Comparison of ENCODE assay signal across 8 mouse cellular contexts in the genomic region with DNA sequence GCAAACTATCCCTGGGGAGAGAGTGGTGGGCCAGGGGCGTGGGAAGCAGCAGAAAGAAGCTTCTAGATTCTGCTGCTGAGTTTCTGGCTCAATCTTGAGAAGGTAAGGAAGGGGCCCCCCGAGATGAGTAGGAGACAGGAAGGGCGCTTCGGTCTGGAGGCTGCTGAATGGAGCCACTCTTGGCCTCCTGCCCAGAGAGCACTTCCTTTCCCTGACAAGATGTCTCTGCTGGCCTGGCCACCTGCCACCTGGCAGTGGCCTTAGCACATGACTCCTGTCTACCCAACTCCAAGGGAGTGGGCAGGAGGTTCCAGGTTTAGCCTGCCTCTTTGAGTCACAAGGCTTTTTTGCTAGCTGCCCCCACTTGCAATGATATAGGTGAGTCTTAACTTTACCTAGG. TPM values are rescaled to one million over a fixed set of nuclear protein-coding genes. Genes with fewer than 3 reads are reported as not detected.
A peak's percentile ranks its signal among the peaks of the same experiment; 100 is the strongest.
DNase-seq lines count a peak whose midpoint lies in the region; ATAC-seq lines count a peak whose summit lies in the region.

No protein-coding gene starts in this region.

- no peaks in the 10 kb centered on the region for H3K36me3 ChIP-seq in heart, embryonic 12.5 days
- H3K36me3 ChIP-seq in liver, embryonic 13.5 days, result no peaks in the 10 kb centered on the region

- peak overlapping the region; percentile 33 for H3K4me2 ChIP-seq in heart, embryonic 12.5 days
- H3K4me2 ChIP-seq in liver, embryonic 13.5 days, result no peak overlapping the region

- H3K27ac ChIP-seq in heart, embryonic 12.5 days (ENCODE audit: poor library complexity, severe bottlenecking), result peak overlapping the region; percentile 92
- H3K27ac ChIP-seq in liver, embryonic 13.5 days, result no peak overlapping the region

- peak; percentile 24 for DNase-seq in urinary bladder, postnatal 10 days (ENCODE audit: low spot score)
- DNase-seq in urinary bladder, postnatal 25 days (ENCODE audit: low spot score), result no peak
- DNase-seq in cerebellum, postnatal 4 days (ENCODE audit: low spot score in 2 of 2), result peak; percentile 53 to 87
- DNase-seq in kidney, postnatal 14 days, result peak; percentile 96
- no peak for DNase-seq in liver, embryonic 13.5 days
- DNase-seq in ovary, postnatal 10 days (ENCODE audit: low spot score), result peak; percentile 35

- peaks cover 73% of the 10 kb centered on the region for H3K4me1 ChIP-seq in heart, embryonic 12.5 days (replicated peaks)
- peaks cover 23% of the 10 kb centered on the region for H3K4me1 ChIP-seq in liver, embryonic 13.5 days (replicated peaks)

- H3K9me3 ChIP-seq in heart, embryonic 12.5 days (replicated peaks), result no peaks in the 10 kb centered on the region
- H3K9me3 ChIP-seq in liver, embryonic 13.5 days (replicated peaks), result no peaks in the 10 kb centered on the region

- no peak overlapping the region for H3K4me3 ChIP-seq in heart, embryonic 12.5 days
- no peak overlapping the region for H3K4me3 ChIP-seq in liver, embryonic 13.5 days (replicated peaks)

- H3K27me3 ChIP-seq in heart, embryonic 12.5 days (replicated peaks), result no peaks in the 10 kb centered on the region
- no peaks in the 10 kb centered on the region for H3K27me3 ChIP-seq in liver, embryonic 13.5 days

- H3K9ac ChIP-seq in heart, embryonic 12.5 days, result no peak overlapping the region
- H3K9ac ChIP-seq in liver, embryonic 13.5 days, result no peak overlapping the region

- WGBS in heart, embryonic 12.5 days, result 17% methylated on average over 4 of the region's 4 CpGs
- 16% methylated on average over 4 of the region's 4 CpGs for WGBS in liver, embryonic 13.5 days (ENCODE audit: insufficient replicate concordance)

- ATAC-seq in heart, embryonic 12.5 days (ENCODE audit: insufficient number of reproducible peaks, low FRiP score), result peak; percentile 87
- ATAC-seq in liver, embryonic 13.5 days (ENCODE audit: low read depth), result peak; percentile 36; the same call in 1 of the 2 replicates
- no peak for ATAC-seq in monocyte, adult 5-6 weeks (replicated peaks; ENCODE audit: insufficient number of reproducible peaks, low FRiP score, low TSS enrichment, poor library complexity, severe bottlenecking)

RNA-seq across cellular contexts. Expression of a gene that starts 35.1 kb away (rescaled TPM):
- 8.0 and 8.3 TPM in 2 replicates for polyA plus RNA-seq in heart, embryonic 12.5 days (2016; fragmentation: Nextera tagmentation; extraction: Ambion mirVana)
- polyA plus RNA-seq in liver, embryonic 13.5 days (2015; fragmentation: Nextera tagmentation; extraction: Ambion mirVana), result 2.0 and 2.8 TPM in 2 replicates
- not detected in 3 replicates for total RNA-seq in monocyte, adult 5-6 weeks (2017)

RNA-seq across cellular contexts. Expression of a gene that starts 39.6 kb away (rescaled TPM):
- polyA plus RNA-seq in heart, embryonic 12.5 days (2016; fragmentation: Nextera tagmentation; extraction: Ambion mirVana), result not detected in 2 replicates
- not detected in 2 replicates for polyA plus RNA-seq in liver, embryonic 13.5 days (2015; fragmentation: Nextera tagmentation; extraction: Ambion mirVana)
- not detected in 3 replicates for total RNA-seq in monocyte, adult 5-6 weeks (2017)

Comparison
In these comparisons a context has a peak if more than half of its experiments do, and no peak if none do; other contexts are left out.
1. DNase-seq: peak in urinary bladder, postnatal 10 days (single experiment), cerebellum, postnatal 4 days (2 of 2), kidney, postnatal 14 days (single experiment) and ovary, postnatal 10 days (single experiment); none in urinary bladder, postnatal 25 days (single experiment) and liver, embryonic 13.5 days (single experiment).